Mouse (Mus musculus) c-Kit-positive CD71-positive TER-119-positive erythroid progenitor cells, embryonic 14.5 days (primary cell): ENCODE measurements around the gene Arid3a.

Source experiments
- DNase-seq: peaks from one replicate; pipeline ENCODE4 v3.0.0-alpha.2; 2013; ENCODE audit warnings: low spot score

The Arid3a gene

GRCm38 (mm10) chr10:79927324-79928029 lies 634 bp downstream of the Arid3a start:
- DNase-seq: peak; percentile 47

GRCm38 (mm10) chr10:79928030-79928694 lies 1.3 kb downstream of the Arid3a start:
- DNase-seq: no peak

GRCm38 (mm10) chr10:79928907-79929701 lies 2.3 kb downstream of the Arid3a start:
- DNase-seq: no peak

GRCm38 (mm10) chr10:79929967-79930825 lies 3.4 kb downstream of the Arid3a start:
- no peak for DNase-seq

GRCm38 (mm10) chr10:79930826-79931186 lies 4.0 kb downstream of the Arid3a start:
- no peak for DNase-seq

- DNase-seq: no peak
Observed at GRCm38 (mm10) chr10:79931797-79932196, 5.0 kb downstream of the Arid3a start.

- no peak for DNase-seq
Observed at GRCm38 (mm10) chr10:79932736-79933135, 5.9 kb downstream of the Arid3a start.

GRCm38 (mm10) chr10:79933145-79933679 lies 6.4 kb downstream of the Arid3a start:
- no peak for DNase-seq

GRCm38 (mm10) chr10:79933861-79934260 lies 7.0 kb downstream of the Arid3a start:
- DNase-seq: no peak

- DNase-seq: no peak
Observed at GRCm38 (mm10) chr10:79934272-79934721, 7.5 kb downstream of the Arid3a start.

- DNase-seq: no peak
Observed at GRCm38 (mm10) chr10:79934794-79935569, 8.1 kb downstream of the Arid3a start.

- DNase-seq: no peak
Observed at GRCm38 (mm10) chr10:79936284-79936910, 9.6 kb downstream of the Arid3a start.

- no peak for DNase-seq
Observed at GRCm38 (mm10) chr10:79936911-79937441, 10.1 kb downstream of the Arid3a start.

- no peak for DNase-seq
Observed at GRCm38 (mm10) chr10:79937775-79938526, 11.1 kb downstream of the Arid3a start.

- no peak for DNase-seq
Observed at GRCm38 (mm10) chr10:79940749-79941148, 13.9 kb downstream of the Arid3a start.

- no peak for DNase-seq
Observed at GRCm38 (mm10) chr10:79942988-79943387, 16.1 kb downstream of the Arid3a start.

- no peak for DNase-seq
Observed at GRCm38 (mm10) chr10:79943471-79943901, 16.6 kb downstream of the Arid3a start.

- no peak for DNase-seq
Observed at GRCm38 (mm10) chr10:79945507-79946234, 18.8 kb downstream of the Arid3a start.
